Mouse (Mus musculus) midbrain, embryonic 14.5 days (tissue): ENCODE results near the gene Taf7l. TPM values are rescaled to one million over a fixed set of nuclear protein-coding genes. Genes with fewer than 3 reads are reported as not detected.

ENCODE experiments used
- ATAC-seq: fragments of 200-750 bp; cut with Nextera tagmentation; 2 replicates; pipeline ENCODE4 v1.8.0; 2017; ENCODE audit warnings: moderate number of reproducible peaks, moderate library complexity; ENCODE audit not compliant: low FRiP score, low TSS enrichment
- DNase-seq: peaks from one replicate; pipeline ENCODE4 v3.0.0-alpha.2; 2015
- H3K27ac ChIP-seq: fragments of 300-500 bp; sonication (generic); replicated peaks from 2 replicates; pipeline ENCODE4 v1.5.1; 2014; ENCODE audit warnings: mild to moderate bottlenecking, low read depth, low read length, moderate library complexity
- H3K27me3 ChIP-seq: fragments of 300-500 bp; sonication (generic); 2 replicates; pipeline ENCODE4 v1.6.1; 2014; ENCODE audit warnings: low read length, control low read depth, mixed read lengths; ENCODE audit not compliant: control insufficient read depth, insufficient read depth
- H3K36me3 ChIP-seq: fragments of 300-500 bp; sonication (generic); 2 replicates; pipeline ENCODE4 v1.6.1; 2014; ENCODE audit warnings: low read length, control low read depth; ENCODE audit not compliant: control insufficient read depth, insufficient read depth
- H3K4me1 ChIP-seq: fragments of 300-500 bp; sonication (generic); 2 replicates; pipeline ENCODE4 v1.6.1; 2014; ENCODE audit warnings: mild to moderate bottlenecking, antibody characterized with exemption, low read length, control low read depth; ENCODE audit not compliant: control insufficient read depth, insufficient read depth
- H3K4me2 ChIP-seq: fragments of 300-500 bp; sonication (generic); 2 replicates; pipeline ENCODE4 v1.6.1; 2014; ENCODE audit warnings: mild to moderate bottlenecking, low read length, moderate library complexity
- H3K4me3 ChIP-seq: fragments of 300-500 bp; sonication (generic); replicated peaks from 2 replicates; pipeline ENCODE4 v1.5.1; 2014; ENCODE audit warnings: low read depth, low read length
- H3K9ac ChIP-seq: fragments of 300-500 bp; sonication (generic); replicated peaks from 2 replicates; pipeline ENCODE4 v1.6.1; 2014; ENCODE audit warnings: mild to moderate bottlenecking, low read length, moderate library complexity
- H3K9me3 ChIP-seq: fragments of 300-500 bp; sonication (generic); 2 replicates; pipeline ENCODE4 v1.6.1; 2016; ENCODE audit warnings: low read length, control low read depth, mixed read lengths; ENCODE audit not compliant: control insufficient read depth
- WGBS: fragments of 180-500 bp; shearing (Covaris S2); extraction: QIAGEN DNeasy Blood & Tissue Kit; methylation state at CpG from one replicate; pipeline ENCODE4 v1.1.7; 2014; 5-methylcytosine and 5-hydroxymethylcytosine counted together
- polyA plus RNA-seq: library from polyadenylated mRNA; unstranded; fragments of >200 nt; fragmentation: Nextera tagmentation; extraction: Ambion mirVana; gene quantifications from 2 replicates; pipeline ENCODE4 v1.2.1, GENCODE M21; 2014

Taf7l gene
- polyA plus RNA-seq, 1 experiment from 2014 or later, result 0.34 TPM

- DNase-seq (no peak), ATAC-seq (no peak)
- Histone ChIP-seq H3K9ac (no peak overlapping the region), H3K27me3 (no peaks in the 10 kb centered on the region), H3K36me3 (no peaks in the 10 kb centered on the region), H3K27ac (no peak overlapping the region), H3K4me3 (no peak overlapping the region), H3K4me1 (no peaks in the 10 kb centered on the region), H3K9me3 (no peaks in the 10 kb centered on the region), H3K4me2 (no peak overlapping the region)
- 65% methylated on average over 6 of the region's 6 CpGs for WGBS
Observed at GRCm38 (mm10) chrX:134426819-134427218, 49.5 kb downstream of the Taf7l start.

- ATAC-seq, result no peak
- 76% methylated on average over 10 of the region's 10 CpGs for WGBS
Observed at GRCm38 (mm10) chrX:134425798-134426197, 50.5 kb downstream of the Taf7l start.

GRCm38 (mm10) chrX:134424263-134424662 lies 52.0 kb downstream of the Taf7l start:
- no peaks in the 10 kb centered on the region for H3K9me3 ChIP-seq
- no peak overlapping the region for H3K4me2 ChIP-seq
- H3K27ac ChIP-seq, result no peak overlapping the region
- H3K27me3 ChIP-seq, result no peaks in the 10 kb centered on the region
- 90% methylated on average over 5 of the region's 5 CpGs for WGBS
- ATAC-seq, result no peak
- no peak overlapping the region for H3K4me3 ChIP-seq
- H3K36me3 ChIP-seq, result no peaks in the 10 kb centered on the region
- DNase-seq, result no peak
- no peaks in the 10 kb centered on the region for H3K4me1 ChIP-seq
- H3K9ac ChIP-seq, result no peak overlapping the region

More at GRCm38 (mm10) chrX:134425798-134426197, 50.5 kb downstream of the Taf7l start:
- no peak overlapping the region for H3K9ac ChIP-seq
- H3K27ac ChIP-seq, result no peak overlapping the region
- no peak overlapping the region for H3K4me2 ChIP-seq
- DNase-seq, result no peak
- no peaks in the 10 kb centered on the region for H3K4me1 ChIP-seq
- H3K9me3 ChIP-seq, result no peaks in the 10 kb centered on the region
- no peaks in the 10 kb centered on the region for H3K36me3 ChIP-seq
- no peaks in the 10 kb centered on the region for H3K27me3 ChIP-seq
- no peak overlapping the region for H3K4me3 ChIP-seq

GRCm38 (mm10) chrX:134420097-134420496 lies 56.2 kb downstream of the Taf7l start:
- no peak for DNase-seq
- no peak overlapping the region for H3K27ac ChIP-seq
- H3K4me2 ChIP-seq, result no peak overlapping the region
- H3K36me3 ChIP-seq, result no peaks in the 10 kb centered on the region
- no peaks in the 10 kb centered on the region for H3K27me3 ChIP-seq
- WGBS, result 83% methylated on average over 5 of the region's 5 CpGs
- no peaks in the 10 kb centered on the region for H3K4me1 ChIP-seq
- ATAC-seq, result no peak
- no peak overlapping the region for H3K4me3 ChIP-seq
- no peaks in the 10 kb centered on the region for H3K9me3 ChIP-seq
- H3K9ac ChIP-seq, result no peak overlapping the region

- no peaks in the 10 kb centered on the region for H3K4me1 ChIP-seq
- H3K27me3 ChIP-seq, result no peaks in the 10 kb centered on the region
- ATAC-seq (no peak), DNase-seq (no peak)
- WGBS, result 88% methylated on average over 1 of the region's 1 CpGs
- no peak overlapping the region for H3K4me3 ChIP-seq
- no peak overlapping the region for H3K27ac ChIP-seq
- no peaks in the 10 kb centered on the region for H3K36me3 ChIP-seq
- no peak overlapping the region for H3K9ac ChIP-seq
- no peak overlapping the region for H3K4me2 ChIP-seq
- H3K9me3 ChIP-seq, result no peaks in the 10 kb centered on the region
Observed at GRCm38 (mm10) chrX:134412096-134412495, 64.2 kb downstream of the Taf7l start.

Other genes starting within 250 kb of the Taf7l start
- 3.2 and 5.9 TPM in 2 replicates for gene Trmt2b, start 199.5 kb downstream of the Taf7l start, polyA plus RNA-seq
- gene Tmem35a, start 181.3 kb downstream of the Taf7l start, polyA plus RNA-seq, result 91.3 and 91.7 TPM in 2 replicates
- 5.7 and 8.6 TPM in 2 replicates for gene Cenpi, start 168.4 kb downstream of the Taf7l start, polyA plus RNA-seq
- 23.2 and 25.2 TPM in 2 replicates for gene Drp2, start 71.9 kb downstream of the Taf7l start, polyA plus RNA-seq
- gene Timm8a1, start 65.4 kb upstream of the Taf7l start, polyA plus RNA-seq, result 41.4 and 47.1 TPM in 2 replicates
- 0.26 TPM in 1 of 2 replicates, not detected in the other for gene Btk, start 107.1 kb upstream of the Taf7l start, polyA plus RNA-seq
- 207 and 220 TPM in 2 replicates for gene Rpl36a, start 109.2 kb upstream of the Taf7l start, polyA plus RNA-seq
- 1.6 and 1.9 TPM in 2 replicates for gene Gla, start 124.6 kb upstream of the Taf7l start, polyA plus RNA-seq
- 92.3 and 106 TPM in 2 replicates for gene Hnrnph2, start 124.7 kb upstream of the Taf7l start, polyA plus RNA-seq
- 7.1 TPM in 2 replicates for gene Armcx4, start 210.0 kb upstream of the Taf7l start, polyA plus RNA-seq
- 70.1 and 70.2 TPM in 2 replicates for gene Armcx1, start 241.5 kb upstream of the Taf7l start, polyA plus RNA-seq